Mouse (Mus musculus) stomach, embryonic 16.5 days (tissue): ENCODE results near the gene Acy3. TPM values are rescaled to one million over a fixed set of nuclear protein-coding genes. Genes with fewer than 3 reads are reported as not detected.
"Not testable (repeated sequence)": the region's sequence is repeated elsewhere in the genome, so short reads cannot be mapped to it uniquely, and the experiment has no call there.

Source experiments
- ATAC-seq: fragments of 200-750 bp; cut with Nextera tagmentation; 2 replicates; pipeline ENCODE4 v1.8.0; 2017; ENCODE audit warnings: moderate number of reproducible peaks, moderate TSS enrichment; ENCODE audit not compliant: insufficient read depth, low FRiP score
- H3K27ac ChIP-seq: fragments of 300-500 bp; sonication (generic); 2 replicates; pipeline ENCODE4 v1.5.1; 2014; ENCODE audit warnings: low read length
- H3K27me3 ChIP-seq: fragments of 300-500 bp; sonication (generic); 2 replicates; pipeline ENCODE4 v1.6.1; 2014; ENCODE audit warnings: low read length, control low read depth, mixed read lengths; ENCODE audit not compliant: control insufficient read depth, insufficient read depth
- H3K36me3 ChIP-seq: fragments of 300-500 bp; sonication (generic); 2 replicates; pipeline ENCODE4 v1.6.1; 2014; ENCODE audit warnings: low read length; ENCODE audit not compliant: control insufficient read depth, insufficient read depth
- H3K4me1 ChIP-seq: fragments of 300-500 bp; sonication (generic); 2 replicates; pipeline ENCODE4 v1.6.1; 2014; ENCODE audit warnings: low read length, control low read depth, mixed read lengths; ENCODE audit not compliant: control insufficient read depth, insufficient read depth
- H3K4me2 ChIP-seq: fragments of 300-500 bp; sonication (generic); 2 replicates; pipeline ENCODE4 v1.6.1; 2014; ENCODE audit warnings: low read depth, low read length, mixed read lengths
- H3K4me3 ChIP-seq: fragments of 300-500 bp; sonication (generic); replicated peaks from 2 replicates; pipeline ENCODE4 v1.5.1; 2014; ENCODE audit warnings: mild to moderate bottlenecking, low read length
- H3K9ac ChIP-seq: fragments of 300-500 bp; sonication (generic); 2 replicates; pipeline ENCODE4 v1.6.1; 2014; ENCODE audit warnings: low read length
- H3K9me3 ChIP-seq: fragments of 300-500 bp; sonication (generic); replicated peaks from 2 replicates; pipeline ENCODE4 v1.6.1; 2016; ENCODE audit warnings: low read length, control low read depth; ENCODE audit not compliant: control insufficient read depth
- WGBS: fragments of 180-500 bp; shearing (Covaris S2); extraction: QIAGEN DNeasy Blood & Tissue Kit; methylation state at CpG from one replicate; pipeline ENCODE4 v1.1.7; 2014; 5-methylcytosine and 5-hydroxymethylcytosine counted together
- polyA plus RNA-seq: library from polyadenylated mRNA; unstranded; fragments of >200 nt; fragmentation: Nextera tagmentation; extraction: Ambion mirVana; gene quantifications from 2 replicates; pipeline ENCODE4 v1.2.1, GENCODE M21; 2015

Acy3 gene
- polyA plus RNA-seq, 1 experiment from 2014 or later = 10.2 TPM

- Histone ChIP-seq H3K4me1 (no peaks in the 10 kb centered on the region), H3K9me3 (no peaks in the 10 kb centered on the region), H3K9ac (no peak overlapping the region), H3K27me3 (no peaks in the 10 kb centered on the region), H3K36me3 (no peaks in the 10 kb centered on the region), H3K4me2 (no peak overlapping the region), H3K4me3 (no peak overlapping the region), H3K27ac (no peak overlapping the region)
- ATAC-seq = no peak
- WGBS = 63% methylated on average over 4 of the region's 4 CpGs
Observed at GRCm38 (mm10) chr19:3964030-3964429, 22.3 kb upstream of the Acy3 start.

GRCm38 (mm10) chr19:3966330-3967075 lies 19.9 kb upstream of the Acy3 start:
- Histone ChIP-seq H3K27me3 (no peaks in the 10 kb centered on the region), H3K4me3 (no peak overlapping the region), H3K27ac (no peak overlapping the region), H3K9ac (no peak overlapping the region), H3K9me3 (no peaks in the 10 kb centered on the region), H3K36me3 (no peaks in the 10 kb centered on the region), H3K4me1 (peaks cover 4% of the 10 kb centered on the region; the same call in 1 of the 2 replicates), H3K4me2 (no peak overlapping the region)
- no peak for ATAC-seq
- 70% methylated on average over 11 of the region's 11 CpGs for WGBS

- Histone ChIP-seq H3K4me3 (no peak overlapping the region), H3K9me3 (no peaks in the 10 kb centered on the region), H3K27me3 (no peaks in the 10 kb centered on the region), H3K9ac (no peak overlapping the region), H3K27ac (no peak overlapping the region), H3K36me3 (no peaks in the 10 kb centered on the region), H3K4me2 (no peak overlapping the region), H3K4me1 (peaks cover 4% of the 10 kb centered on the region; the same call in 1 of the 2 replicates)
- 56% methylated on average over 3 of the region's 3 CpGs for WGBS
- ATAC-seq = no peak
Observed at GRCm38 (mm10) chr19:3967258-3967657, 19.1 kb upstream of the Acy3 start.

GRCm38 (mm10) chr19:3972229-3972628 lies 14.1 kb upstream of the Acy3 start, which contains the start of gene Aldh3b2:
TSS of gene Aldh3b2 (plus strand) at chr19:3972328.
- peak within 1 kb of the TSS; percentile 40 for H3K27ac ChIP-seq
- peak; percentile 87; the same call in 1 of the 2 replicates for ATAC-seq
- 0 out of 2 replicates have a peak within 1 kb of the TSS, but pooled peaks have one; percentile 43 for H3K9ac ChIP-seq
- peak within 1 kb of the TSS; percentile 3 for H3K4me3 ChIP-seq
- H3K4me2 ChIP-seq = peak within 1 kb of the TSS; percentile 17; the same call in 1 of the 2 replicates
- no peaks in the 10 kb centered on the region for H3K27me3 ChIP-seq
- no peaks in the 10 kb centered on the region for H3K36me3 ChIP-seq
- H3K9me3 ChIP-seq = no peaks in the 10 kb centered on the region
- WGBS = 26% methylated on average over 9 of the region's 9 CpGs
- H3K4me1 ChIP-seq = peaks cover 4% of the 10 kb centered on the region; the same call in 1 of the 2 replicates

- not testable (repeated sequence) for H3K36me3 ChIP-seq, ATAC-seq
- WGBS = 76% methylated on average over 6 of the region's 6 CpGs
Observed at GRCm38 (mm10) chr19:3974608-3975007, 11.8 kb upstream of the Acy3 start.

GRCm38 (mm10) chr19:3975866-3976265 lies 10.5 kb upstream of the Acy3 start:
- Histone ChIP-seq H3K27ac (no peak overlapping the region; the same call in 1 of the 2 replicates), H3K9me3 (no peaks in the 10 kb centered on the region), H3K4me1 (0 out of 2 replicates have a peak, but pooled peaks cover 2% of the 10 kb centered on the region), H3K4me3 (no peak overlapping the region), H3K27me3 (no peaks in the 10 kb centered on the region), H3K9ac (no peak overlapping the region), H3K36me3 (no peaks in the 10 kb centered on the region), H3K4me2 (no peak overlapping the region)
- WGBS = 61% methylated on average over 2 of the region's 2 CpGs
- ATAC-seq = no peak

More at GRCm38 (mm10) chr19:3974608-3975007, 11.8 kb upstream of the Acy3 start:
- not testable (repeated sequence) for H3K4me3 ChIP-seq, H3K4me1 ChIP-seq, H3K9ac ChIP-seq, H3K27me3 ChIP-seq, H3K27ac ChIP-seq, H3K9me3 ChIP-seq, H3K4me2 ChIP-seq

- H3K4me3 ChIP-seq = no peak overlapping the region
- H3K4me2 ChIP-seq = no peak overlapping the region
- H3K27me3 ChIP-seq = no peaks in the 10 kb centered on the region
- WGBS = 11% methylated on average over 4 of the region's 4 CpGs
- H3K36me3 ChIP-seq = no peaks in the 10 kb centered on the region
- no peak overlapping the region; the same call in 1 of the 2 replicates for H3K9ac ChIP-seq
- H3K9me3 ChIP-seq = no peaks in the 10 kb centered on the region
- peak; percentile 74 for ATAC-seq
- H3K4me1 ChIP-seq = 0 out of 2 replicates have a peak, but pooled peaks cover 2% of the 10 kb centered on the region
- no peak overlapping the region for H3K27ac ChIP-seq
Observed at GRCm38 (mm10) chr19:3980309-3980708, 6.1 kb upstream of the Acy3 start.

GRCm38 (mm10) chr19:3980917-3981316 lies 5.5 kb upstream of the Acy3 start:
- ATAC-seq = no peak
- H3K27me3 ChIP-seq = no peaks in the 10 kb centered on the region
- no peak overlapping the region for H3K9ac ChIP-seq
- no peak overlapping the region for H3K4me2 ChIP-seq
- 69% methylated on average over 9 of the region's 9 CpGs for WGBS
- no peak overlapping the region for H3K4me3 ChIP-seq
- no peaks in the 10 kb centered on the region for H3K36me3 ChIP-seq
- H3K9me3 ChIP-seq = no peaks in the 10 kb centered on the region
- no peak overlapping the region for H3K27ac ChIP-seq
- peaks cover 3% of the 10 kb centered on the region; the same call in 1 of the 2 replicates for H3K4me1 ChIP-seq

GRCm38 (mm10) chr19:3983527-3984200 lies 2.7 kb upstream of the Acy3 start:
- H3K27ac ChIP-seq = no peak overlapping the region
- no peaks in the 10 kb centered on the region for H3K9me3 ChIP-seq
- no peaks in the 10 kb centered on the region for H3K36me3 ChIP-seq
- no peaks in the 10 kb centered on the region for H3K27me3 ChIP-seq
- peaks cover 14% of the 10 kb centered on the region for H3K4me1 ChIP-seq
- no peak overlapping the region for H3K9ac ChIP-seq
- H3K4me2 ChIP-seq = no peak overlapping the region
- no peak overlapping the region for H3K4me3 ChIP-seq
- 55% methylated on average over 9 of the region's 9 CpGs for WGBS
- no peak for ATAC-seq
